Mouse (Mus musculus) lung, postnatal 10 days (tissue): Measurements from ENCODE around the gene Ralgds.
"Not testable (repeated sequence)": the region's sequence is repeated elsewhere in the genome, so short reads cannot be mapped to it uniquely, and the experiment has no call there.

ENCODE experiments used
- DNase-seq: peaks from one replicate; pipeline ENCODE4 v3.0.0; 2021

Gene Ralgds

DNA sequence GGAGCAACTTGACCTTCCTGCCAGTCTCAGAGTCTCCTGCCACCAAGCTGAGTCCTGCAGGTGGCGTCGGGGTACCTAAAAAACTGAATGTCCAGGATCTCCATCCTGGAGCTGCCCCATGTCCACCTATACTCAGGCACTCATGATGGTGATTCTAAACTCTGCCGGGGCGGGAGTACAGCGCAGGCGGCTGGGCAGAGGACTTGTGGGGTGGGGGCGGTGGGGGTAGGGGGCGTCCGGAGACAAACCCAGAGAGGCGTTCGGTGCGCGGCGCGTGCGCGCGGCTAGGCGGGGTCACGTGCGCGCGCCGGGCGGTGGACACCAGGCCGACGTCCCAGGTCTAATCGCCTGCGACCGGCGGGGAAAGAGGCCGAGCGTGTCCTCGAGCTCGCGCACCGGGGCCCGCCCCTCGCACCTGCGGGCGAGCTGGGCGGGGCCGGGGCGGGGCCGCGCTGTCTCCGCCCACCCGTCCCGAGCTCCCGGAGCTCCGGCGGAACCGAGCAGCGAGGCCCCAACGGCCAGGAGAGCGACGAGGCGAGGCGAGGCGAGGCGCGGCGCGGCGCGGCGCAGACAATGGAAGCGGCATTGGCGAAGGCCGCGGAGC, at the start of gene Ralgds:
TSS of gene Ralgds (plus strand) at position 328 of the 604 bp plus-strand sequence.
- peak; percentile 64 for DNase-seq

DNA sequence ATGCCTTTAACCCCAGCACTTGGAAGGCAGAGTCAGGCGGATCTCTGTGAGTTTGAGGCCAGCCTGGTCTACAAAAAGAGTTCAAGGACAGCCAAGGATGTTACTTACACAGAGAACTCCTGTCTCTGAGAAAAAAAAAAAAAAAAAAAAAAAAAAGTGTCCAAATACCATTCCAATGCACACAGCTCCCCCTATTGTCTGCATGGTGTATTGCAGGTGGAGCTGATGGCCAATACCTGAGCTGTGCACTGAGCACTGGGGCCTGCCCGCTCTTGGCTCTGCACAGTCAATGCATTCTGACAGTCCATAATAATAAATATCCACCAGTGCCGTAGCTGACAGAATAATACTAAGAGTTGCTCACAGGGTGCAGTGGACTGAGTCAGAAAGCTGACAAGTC, 49.0 kb upstream of the Ralgds start:
- DNase-seq = peak; percentile 70

DNA sequence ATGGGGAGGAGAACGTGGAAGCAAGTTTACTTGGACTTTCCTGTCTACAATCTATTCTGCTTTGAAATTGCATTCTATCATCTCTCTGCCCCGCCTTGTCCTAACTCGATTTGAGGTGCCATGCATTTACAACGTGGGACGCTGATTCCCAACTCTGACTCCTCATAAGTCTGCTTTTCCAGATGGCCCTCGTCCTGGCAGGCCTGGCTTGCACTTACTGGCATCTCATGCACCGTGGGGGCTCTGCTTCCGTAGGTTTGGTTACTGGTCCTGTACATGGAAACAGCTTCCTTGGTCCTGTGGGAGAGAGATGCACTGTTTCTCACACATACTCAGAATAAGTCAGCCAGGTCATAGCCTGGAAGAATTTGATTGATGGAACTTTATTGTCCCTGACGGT, 48.0 kb upstream of the Ralgds start:
- DNase-seq = no peak

DNA sequence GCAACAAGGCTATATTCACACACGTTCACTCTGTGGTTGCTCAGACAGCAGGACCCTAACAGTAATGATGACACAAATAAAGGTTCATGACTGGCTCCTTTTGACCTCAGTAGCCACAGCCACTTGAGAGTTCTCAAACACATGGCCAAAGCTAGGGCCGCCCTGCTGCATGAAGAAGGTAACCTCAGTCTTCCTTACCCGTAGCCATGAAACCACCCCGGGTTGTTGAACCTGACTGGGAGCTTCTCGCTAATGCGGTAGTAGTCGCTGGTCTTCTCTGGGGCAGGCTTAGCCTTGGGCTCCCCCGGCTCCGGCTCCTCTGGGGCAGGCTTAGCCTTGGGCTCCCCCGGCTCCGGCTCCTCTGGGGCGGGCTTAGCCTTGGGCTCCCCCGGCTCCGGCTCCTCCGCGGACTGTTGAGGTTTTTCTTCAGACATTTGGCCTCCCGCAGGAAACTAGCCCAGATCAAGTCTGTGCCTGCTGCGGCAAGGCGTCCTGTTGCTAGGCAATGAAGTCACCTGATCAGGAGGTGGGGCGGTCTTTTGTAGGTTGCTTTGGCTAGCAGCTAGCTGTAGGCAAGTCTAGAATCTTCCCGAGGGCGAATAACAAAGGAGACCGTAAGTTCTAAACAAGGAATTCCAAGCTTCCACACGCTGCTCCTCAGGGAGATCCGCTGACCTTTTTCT, 46.9 kb upstream of the Ralgds start, which contains the start of gene 1700007K13Rik:
TSS of gene 1700007K13Rik (minus strand) at position 497 of the 683 bp plus-strand sequence.
- peak; percentile 72 for DNase-seq

DNA sequence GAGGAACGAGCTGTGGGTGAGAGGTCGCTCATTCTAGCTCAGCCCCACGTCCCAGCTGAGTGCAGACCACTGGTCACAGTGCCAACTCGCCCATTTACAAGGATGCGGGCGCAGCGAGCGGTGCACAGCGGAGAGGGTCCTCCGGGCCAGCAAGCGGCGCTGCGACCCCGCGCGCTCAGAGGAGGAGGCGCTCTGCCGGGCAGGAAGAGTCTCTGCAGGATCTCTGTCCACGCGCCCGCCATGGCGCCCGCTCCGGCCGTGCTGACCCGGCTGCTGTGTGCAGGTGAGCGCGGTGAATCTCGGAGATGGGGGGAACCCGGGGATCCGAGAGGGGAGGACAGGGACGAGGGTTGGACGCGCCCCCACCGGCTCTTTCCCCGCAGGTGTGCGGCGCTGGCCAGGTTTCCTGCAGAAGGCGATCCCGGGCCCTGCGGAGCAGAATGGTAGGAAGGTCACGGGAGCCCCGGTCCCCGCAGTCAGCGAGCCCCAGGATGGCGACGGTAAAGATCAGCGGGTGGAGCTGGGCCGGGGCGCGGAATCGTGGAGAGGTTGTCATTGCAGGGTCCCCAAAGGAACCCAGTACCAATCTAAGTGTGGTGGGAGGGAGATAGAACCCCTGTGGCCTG, 45.0 kb upstream of the Ralgds start, which contains the start of gene Mrps2:
TSS of gene Mrps2 (plus strand) at position 207 of the 626 bp plus-strand sequence.
- peak; percentile 91 for DNase-seq

DNA sequence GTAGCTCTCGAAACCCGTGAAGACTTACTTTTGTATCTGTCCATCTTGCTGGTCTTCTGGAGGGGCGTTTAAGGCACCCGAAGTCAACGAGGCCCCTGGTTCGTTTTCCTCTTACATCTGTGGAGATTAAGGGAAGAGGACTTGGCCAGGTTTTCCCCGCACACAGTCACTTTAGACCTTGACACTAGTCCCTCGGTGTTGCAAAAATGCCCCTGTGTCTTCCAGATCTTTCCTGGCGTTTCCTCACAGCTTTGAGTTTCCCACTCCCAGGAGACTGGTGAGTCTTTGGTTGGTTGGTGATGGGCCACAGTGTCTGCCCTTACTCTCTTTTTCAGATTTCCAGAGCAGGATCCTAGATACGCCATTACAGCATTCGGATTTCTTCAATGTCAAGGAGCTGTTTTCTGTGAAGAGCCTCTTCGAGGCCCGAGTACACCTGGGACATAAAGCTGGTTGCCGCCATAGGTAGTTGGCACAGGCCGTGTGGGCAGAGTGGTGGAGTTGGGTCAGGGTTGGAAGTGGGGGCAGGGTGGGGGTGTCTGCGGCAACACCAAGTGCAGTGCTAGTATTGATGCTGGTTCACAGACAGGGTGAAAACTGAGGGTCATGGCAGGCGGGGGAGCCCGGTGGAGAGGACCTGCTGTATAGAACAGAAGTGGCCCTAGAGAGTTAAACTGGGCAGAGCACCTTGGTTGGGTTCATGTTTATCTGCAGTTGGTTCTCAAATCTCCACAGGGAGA, 44.3 kb upstream of the Ralgds start:
- DNase-seq = no peak

DNA sequence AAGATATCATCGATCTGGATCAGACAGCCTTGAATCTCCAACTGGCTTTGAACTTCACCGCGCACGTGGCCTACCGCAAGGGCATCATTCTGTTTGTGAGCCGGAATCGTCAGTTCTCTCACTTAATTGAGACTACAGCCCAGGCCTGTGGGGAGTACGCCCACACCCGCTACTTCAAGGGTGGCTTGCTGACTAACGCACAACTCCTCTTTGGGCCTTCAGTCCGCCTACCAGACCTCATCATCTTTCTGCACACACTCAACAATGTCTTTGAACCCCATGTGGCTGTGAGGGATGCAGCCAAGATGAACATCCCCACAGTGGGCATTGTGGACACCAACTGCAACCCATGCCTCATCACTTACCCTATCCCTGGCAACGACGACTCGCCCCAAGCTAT, 43.5 kb upstream of the Ralgds start:
- no peak for DNase-seq

DNA sequence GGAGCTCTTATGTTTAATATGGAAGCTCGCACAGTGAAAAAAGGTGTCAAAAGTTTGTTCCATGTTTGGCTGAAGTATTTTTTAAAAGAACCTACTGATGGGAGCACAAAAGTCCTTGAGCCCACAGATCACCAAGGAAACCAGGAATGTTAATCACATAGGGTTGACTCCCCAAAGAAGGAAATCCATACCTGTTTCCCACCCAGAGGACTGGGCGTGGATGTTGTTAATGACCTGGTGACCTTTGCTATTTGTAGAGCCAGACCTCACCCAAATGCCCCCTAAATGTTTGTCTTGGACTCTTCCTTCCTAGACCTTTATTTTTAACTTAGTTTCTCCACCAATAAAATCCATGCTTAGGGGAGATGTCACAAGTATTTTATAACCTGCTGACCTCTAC, 42.3 kb upstream of the Ralgds start:
- no peak for DNase-seq

DNA sequence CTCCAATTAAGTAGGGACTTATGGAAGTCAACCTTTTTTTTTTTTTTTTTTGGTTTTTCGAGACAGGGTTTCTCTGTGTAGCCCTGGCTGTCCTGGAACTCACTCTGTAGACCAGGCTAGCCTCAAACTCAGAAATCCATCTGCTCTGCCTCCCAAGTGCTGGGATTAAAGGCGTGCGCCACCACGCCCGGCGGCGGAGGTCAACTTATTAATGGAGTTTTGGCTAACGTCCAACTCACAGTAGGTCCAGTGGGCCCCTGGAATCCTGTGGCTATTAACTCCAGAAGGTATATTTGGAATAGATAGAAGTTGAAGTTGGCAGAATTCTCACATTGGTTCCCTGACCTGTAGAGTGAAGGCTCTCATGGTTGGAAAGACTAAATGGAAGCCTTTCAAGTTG, 40.9 kb upstream of the Ralgds start:
- DNase-seq = not testable (repeated sequence)

DNA sequence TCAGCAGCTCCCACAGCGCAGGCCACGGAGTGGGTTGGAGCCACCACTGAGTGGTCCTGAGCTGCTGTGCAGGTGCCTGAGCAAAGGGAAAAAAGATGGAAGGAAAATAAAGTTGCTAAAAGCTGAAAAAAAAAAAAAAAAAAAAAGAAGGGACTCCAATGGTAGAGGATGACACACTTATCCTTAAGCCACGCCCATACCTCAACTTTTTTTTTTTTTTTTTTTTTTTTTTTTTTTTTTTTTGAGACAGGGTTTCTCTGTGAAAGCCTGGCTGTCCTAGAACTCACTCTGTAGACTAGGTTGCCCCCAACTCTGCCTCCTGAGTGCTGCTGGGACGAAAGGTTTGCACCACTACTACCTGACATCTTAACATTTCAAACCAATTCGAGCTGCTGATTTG, 34.9 kb upstream of the Ralgds start:
- DNase-seq = not testable (repeated sequence)

DNA sequence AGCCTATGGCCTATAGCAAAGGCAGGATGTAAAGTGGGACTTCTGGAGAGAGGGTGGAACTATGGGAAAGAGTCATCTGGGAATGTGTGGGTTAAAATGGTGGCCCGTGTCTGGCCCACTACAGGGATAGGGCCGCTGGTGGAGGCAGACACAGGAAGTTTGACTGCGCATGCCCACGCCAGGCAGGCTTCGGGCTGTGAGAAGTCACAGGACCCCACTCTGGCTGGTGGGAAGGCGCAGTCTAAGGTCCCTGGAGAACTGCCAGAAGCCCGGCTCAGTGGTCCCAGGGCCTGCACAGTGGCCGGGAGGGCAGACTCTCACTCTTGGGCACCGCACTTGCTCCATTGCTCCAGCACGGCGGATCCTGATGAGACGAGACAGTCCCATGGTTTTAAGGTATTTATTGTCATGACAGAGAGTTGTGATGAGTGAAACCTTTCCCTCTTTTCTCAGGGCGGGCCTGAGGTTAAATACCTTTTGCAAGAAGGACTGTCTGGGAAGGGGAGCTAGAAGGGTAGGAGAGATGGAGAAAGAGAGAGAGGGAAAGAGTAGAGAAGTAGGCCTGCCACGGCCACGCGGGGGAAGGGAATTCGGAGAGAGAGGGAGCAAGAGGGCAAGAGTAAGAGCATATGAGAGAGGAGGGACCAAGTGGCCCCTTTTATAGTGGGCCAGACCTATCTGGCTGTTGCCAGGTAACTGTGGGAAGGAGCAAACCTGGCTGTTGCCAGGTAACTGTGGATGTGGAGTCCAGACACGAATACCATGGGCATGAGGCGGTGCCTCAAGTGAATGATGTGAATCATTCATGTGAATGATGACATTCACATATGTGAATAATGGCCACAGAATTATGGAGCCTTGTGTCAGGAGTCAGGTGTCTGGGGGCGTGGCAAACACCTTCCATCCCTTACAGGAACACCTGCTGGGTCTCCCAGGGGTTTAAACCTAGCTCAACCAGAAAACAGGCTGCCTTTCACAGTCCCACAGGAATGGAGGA, 33.4 kb upstream of the Ralgds start:
- peak; percentile 44 for DNase-seq

DNA sequence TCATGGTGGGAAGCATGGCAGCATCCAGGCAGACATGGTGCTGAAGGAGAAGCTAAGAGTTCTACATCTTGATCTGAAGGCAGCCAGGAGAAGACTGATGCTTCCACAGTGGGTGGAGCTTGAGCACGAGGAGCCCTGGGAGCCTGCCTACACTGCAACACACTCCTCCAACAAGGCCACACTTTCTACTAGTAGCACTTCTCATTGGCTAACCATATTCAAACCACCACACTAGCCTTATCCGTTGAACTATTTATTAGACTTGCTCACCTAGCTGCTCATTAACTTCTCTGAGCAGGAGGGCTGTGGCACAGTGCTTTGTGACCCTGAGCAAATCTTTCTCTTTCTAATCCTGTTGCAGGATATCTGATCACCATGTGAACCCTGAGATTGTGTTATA, 29.1 kb upstream of the Ralgds start:
- no peak for DNase-seq

DNA sequence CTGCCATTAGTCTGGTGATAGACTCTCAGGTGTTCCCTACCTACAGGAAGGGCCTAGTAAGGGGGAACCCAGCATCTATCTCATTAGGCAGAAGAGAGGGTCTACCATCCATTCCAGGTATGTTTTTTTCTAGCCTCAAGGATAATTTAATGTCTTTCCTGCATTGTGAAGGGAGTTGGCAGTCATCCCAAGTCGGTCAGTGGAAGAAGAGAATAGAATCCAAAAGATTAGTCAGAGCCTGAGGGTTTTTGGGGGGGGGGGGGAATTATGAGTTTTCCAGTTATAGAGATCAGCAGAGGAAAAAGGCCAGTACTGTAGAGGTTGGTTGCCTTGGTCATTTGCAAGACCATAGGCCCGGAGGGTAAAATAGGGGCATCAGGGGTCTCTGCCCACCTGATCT, 18.4 kb upstream of the Ralgds start:
- no peak for DNase-seq

DNA sequence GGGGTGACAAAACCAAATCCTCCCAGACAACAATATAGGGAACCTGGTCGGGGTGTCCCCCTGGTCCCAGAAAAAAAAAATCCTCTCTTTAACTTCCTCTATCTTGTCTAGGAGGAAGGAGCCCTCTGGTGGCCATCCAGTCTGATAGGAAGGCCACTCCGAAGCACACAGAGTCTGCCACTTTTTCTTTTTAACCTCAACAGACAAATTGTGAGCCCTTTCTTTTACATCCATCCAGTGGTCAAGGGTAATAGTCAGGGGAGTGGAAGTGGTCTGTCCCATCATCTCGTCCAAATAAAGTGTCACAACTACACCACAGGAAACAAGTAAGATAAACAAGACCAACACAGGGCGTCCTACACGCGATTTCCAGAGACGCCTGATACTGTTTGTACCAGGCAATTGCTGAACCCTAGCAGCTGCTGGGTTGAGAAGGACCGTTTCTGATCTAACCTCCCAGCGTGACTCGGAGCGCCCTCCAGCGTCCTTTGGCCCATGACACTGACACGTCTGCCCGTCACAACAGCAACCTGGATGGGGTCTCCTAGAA, 17.6 kb upstream of the Ralgds start:
- DNase-seq = peak; percentile 62

DNA sequence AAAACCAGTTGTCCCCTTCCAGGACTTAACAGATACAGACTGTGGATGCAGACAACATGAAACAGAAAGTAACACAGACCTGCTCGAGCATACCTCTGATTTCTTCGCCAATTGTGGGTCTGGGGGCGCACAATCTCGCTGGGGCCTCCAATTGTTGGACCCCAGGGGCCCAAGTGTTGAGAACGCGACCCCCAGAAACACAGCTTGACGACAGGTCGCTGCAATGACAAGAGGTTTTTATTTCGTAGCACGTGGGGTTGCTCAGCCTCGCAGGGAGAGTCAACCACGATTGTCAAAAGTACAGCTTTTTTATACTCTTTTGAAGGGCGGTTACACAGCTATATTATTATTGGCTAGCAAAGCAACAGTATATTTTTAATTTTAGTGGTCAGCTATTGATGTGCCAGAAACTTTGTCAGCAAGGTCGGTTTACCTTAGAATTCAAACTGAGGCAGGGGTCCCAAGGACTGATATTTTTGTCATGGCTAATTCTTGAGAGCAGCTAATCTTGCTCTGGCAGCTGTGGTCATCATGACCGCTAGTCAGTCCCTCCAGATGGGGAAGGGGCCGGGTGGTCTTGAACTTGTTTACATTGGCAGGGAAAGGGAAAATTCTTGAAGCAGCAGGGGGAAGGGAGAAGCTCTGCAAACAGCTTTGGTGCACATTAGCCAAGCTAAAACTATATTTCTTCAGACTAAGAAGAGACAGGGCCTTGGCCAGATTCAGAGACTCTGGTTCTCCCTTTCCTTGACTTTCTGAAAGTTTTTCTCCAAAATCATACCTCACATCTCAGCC, 16.9 kb upstream of the Ralgds start:
- no peak for DNase-seq

DNA sequence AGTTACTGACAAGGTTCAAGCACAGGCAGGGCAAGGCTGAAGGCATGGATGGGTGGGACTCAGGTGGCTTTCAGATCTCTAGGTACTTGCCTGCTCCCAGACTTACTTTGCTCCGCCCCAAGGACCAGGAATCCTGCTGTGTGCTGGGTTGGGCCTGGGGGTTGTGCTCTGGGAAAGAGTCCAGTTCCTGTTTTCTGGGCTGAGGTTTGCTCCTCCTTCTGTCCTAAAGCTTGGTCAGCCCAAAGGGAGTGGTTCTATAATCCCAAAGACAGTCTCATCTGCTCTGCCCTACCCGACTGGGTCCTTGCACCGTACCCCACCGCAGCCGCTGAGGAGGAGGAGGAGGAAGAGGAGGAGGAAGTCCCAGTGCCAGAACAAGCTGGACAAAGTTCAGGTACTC, 16.3 kb upstream of the Ralgds start, which contains the start of gene Gbgt1:
TSS of gene Gbgt1 (plus strand) at position 221 of the 400 bp plus-strand sequence.
- DNase-seq = peak; percentile 23

DNA sequence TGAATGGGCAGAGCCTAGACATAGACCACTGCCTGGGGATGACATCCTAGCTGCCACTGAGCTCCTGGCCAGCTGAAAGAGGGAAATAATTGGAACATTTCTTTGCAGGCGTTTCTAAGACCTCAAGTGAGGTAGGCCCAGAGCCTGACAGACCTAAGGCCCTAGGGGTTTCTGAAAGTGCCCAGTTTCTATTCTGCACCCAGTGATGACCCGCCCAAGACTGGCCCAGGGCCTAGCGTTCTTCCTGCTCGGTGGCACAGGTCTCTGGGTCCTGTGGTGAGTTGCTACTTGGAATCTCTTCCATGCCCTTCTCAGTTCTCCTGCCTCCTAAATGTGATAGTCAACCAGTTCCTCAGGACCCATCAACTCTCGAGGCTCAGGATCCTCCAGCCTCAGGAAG, 15.4 kb upstream of the Ralgds start:
- DNase-seq = no peak

DNA sequence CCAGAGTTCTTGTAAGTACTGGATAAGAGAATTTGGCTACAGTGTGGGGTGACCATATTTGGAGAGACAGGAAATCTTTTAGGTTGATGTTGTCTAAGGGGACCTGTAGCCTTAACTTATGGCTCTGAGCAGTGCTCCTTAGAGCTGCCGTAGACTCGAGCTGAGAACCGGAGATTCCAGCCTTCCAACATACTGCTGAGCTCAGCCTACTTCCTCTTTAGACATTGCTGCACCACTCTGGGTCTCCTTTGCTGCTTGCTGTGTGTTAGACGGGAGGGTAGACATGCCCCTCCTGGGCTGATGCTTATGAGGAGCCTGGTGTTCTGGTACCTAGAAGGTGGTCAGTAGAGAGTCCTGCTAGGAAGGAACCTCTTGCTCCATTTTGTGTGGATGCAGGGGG, 14.5 kb upstream of the Ralgds start:
- no peak for DNase-seq

DNA sequence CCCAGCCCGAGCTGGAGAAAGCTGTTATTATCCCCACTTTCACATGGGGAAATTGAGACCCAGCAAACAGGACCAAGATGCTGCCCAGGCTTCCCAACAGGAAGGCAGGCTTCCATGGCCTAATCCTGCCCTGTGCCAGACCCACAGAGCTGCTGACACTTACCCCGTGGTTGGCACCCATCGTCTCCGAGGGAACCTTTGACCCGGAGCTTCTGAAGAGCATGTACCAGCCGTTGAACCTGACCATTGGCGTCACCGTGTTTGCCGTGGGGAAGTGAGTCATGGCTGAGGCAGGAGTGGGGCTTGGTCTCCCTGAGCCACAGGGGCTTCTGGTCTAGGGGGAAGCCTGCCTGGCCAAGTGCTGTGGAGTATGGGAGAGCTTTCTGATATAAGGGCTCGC, 9.9 kb upstream of the Ralgds start:
- no peak for DNase-seq

DNA sequence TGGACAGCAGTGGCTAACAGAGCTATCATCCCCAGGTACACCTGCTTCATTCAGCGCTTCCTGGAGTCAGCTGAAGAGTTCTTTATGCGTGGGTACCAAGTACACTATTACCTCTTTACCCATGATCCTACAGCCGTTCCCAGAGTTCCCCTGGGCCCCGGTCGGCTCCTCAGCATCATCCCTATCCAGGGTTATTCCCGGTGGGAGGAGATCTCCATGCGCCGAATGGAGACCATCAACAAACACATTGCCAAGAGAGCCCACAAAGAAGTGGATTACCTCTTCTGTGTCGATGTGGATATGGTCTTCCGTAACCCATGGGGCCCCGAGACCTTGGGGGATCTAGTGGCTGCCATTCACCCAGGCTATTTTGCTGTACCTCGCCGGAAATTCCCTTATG, 8.2 kb upstream of the Ralgds start:
- no peak for DNase-seq

DNA sequence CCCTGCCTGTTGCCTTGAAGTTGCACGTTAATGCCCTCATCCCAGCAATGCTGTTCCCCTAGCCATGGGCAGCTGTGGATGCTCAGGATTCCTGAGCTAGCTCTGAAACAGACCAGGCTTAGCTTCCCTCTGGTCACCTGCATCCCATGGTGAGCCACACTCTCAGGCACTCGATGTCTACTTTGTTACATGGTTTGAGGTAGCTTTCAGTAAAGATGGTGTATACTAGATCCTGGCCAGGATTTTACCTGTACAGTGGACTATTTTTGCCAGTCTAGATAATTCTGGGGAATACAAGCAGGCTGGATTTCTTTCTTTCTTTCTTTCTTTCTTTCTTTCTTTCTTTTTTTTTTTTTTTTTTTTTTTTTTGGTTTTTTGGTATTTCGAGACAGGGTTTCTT, 7.1 kb upstream of the Ralgds start, which contains the start of gene Gm10134:
TSS of gene Gm10134 (plus strand) at position 301 of the 400 bp plus-strand sequence.
- no peak for DNase-seq
